Mouse (Mus musculus) erythroblast, embryonic 14.5 days (primary cell): Measurements from ENCODE around the gene Nox4. TPM values are rescaled to one million over a fixed set of nuclear protein-coding genes. Genes with fewer than 3 reads are reported as not detected.
A peak's percentile ranks its signal among the peaks of the same experiment; 100 is the strongest.

ENCODE experiments used
- H3K27me3 ChIP-seq: 2 replicates; pipeline ENCODE4 v1.6.1; 2012; ENCODE audit warnings: inconsistent platforms; ENCODE audit not compliant: control insufficient read depth
- H3K36me3 ChIP-seq: 2 replicates; pipeline ENCODE4 v1.6.1; 2012; ENCODE audit warnings: mild to moderate bottlenecking, inconsistent platforms; ENCODE audit not compliant: control insufficient read depth
- H3K4me1 ChIP-seq: 2 replicates; pipeline ENCODE4 v1.6.1; 2012; ENCODE audit warnings: inconsistent platforms; ENCODE audit not compliant: control insufficient read depth
- H3K4me3 ChIP-seq: replicated peaks from 2 replicates; pipeline ENCODE3; 2012; ENCODE audit warnings: moderate library complexity, mild to moderate bottlenecking, inconsistent platforms
- H3K9me3 ChIP-seq: 2 replicates; pipeline ENCODE4 v1.6.1; 2012; ENCODE audit warnings: low read length, inconsistent platforms, mixed read lengths; ENCODE audit not compliant: control insufficient read depth
- GATA1 ChIP-seq: IDR thresholded peaks from 2 replicates; pipeline ENCODE4 v1.6.1; 2012; ENCODE audit warnings: low read length, inconsistent platforms, mixed read lengths
- TAL1 ChIP-seq: IDR thresholded peaks from 3 replicates; pipeline ENCODE4 v1.6.1; 2012; ENCODE audit warnings: low read length, inconsistent platforms, mixed read lengths
- polyA plus RNA-seq: library from polyadenylated mRNA; stranded (reverse); fragments of >175 nt; gene quantifications from 2 replicates; pipeline ENCODE4 v1.2.3, GENCODE M21; 2012

Nox4 gene
- not detected in 2 replicates for polyA plus RNA-seq

GRCm38 (mm10) chr7:87245856-87246579, at the start of gene Nox4:
Nox4 (plus strand) TSS chr7:87246096.
- Histone ChIP-seq H3K36me3 (no peaks in the 10 kb centered on the region), H3K27me3 (no peaks in the 10 kb centered on the region), H3K4me3 (peak within 1 kb of the TSS; percentile 34), H3K9me3 (no peaks in the 10 kb centered on the region), H3K4me1 (no peaks in the 10 kb centered on the region)
- no peak for TF ChIP-seq GATA1
- TF ChIP-seq TAL1: no peak

- TF ChIP-seq GATA1: no peak
- no peak for TF ChIP-seq TAL1
- Histone ChIP-seq H3K27me3 (no peaks in the 10 kb centered on the region), H3K36me3 (no peaks in the 10 kb centered on the region), H3K4me3 (no peak overlapping the region), H3K9me3 (no peaks in the 10 kb centered on the region), H3K4me1 (no peaks in the 10 kb centered on the region)
These were observed 41.1 kb upstream of the Nox4 start for GRCm38 (mm10) chr7:87204751-87205150.

- Histone ChIP-seq H3K4me3 (no peak overlapping the region), H3K36me3 (no peaks in the 10 kb centered on the region)
- TF ChIP-seq TAL1: no peak
These were observed 24.2 kb upstream of the Nox4 start for GRCm38 (mm10) chr7:87221712-87222111.

GRCm38 (mm10) chr7:87222751-87223150, 23.1 kb upstream of the Nox4 start:
- no peaks in the 10 kb centered on the region for H3K4me1 ChIP-seq
- no peak overlapping the region for H3K4me3 ChIP-seq
- H3K36me3 ChIP-seq: no peaks in the 10 kb centered on the region
- H3K9me3 ChIP-seq: no peaks in the 10 kb centered on the region
- no peaks in the 10 kb centered on the region for H3K27me3 ChIP-seq
- TF ChIP-seq TAL1: no peak
- no peak for TF ChIP-seq GATA1

More at GRCm38 (mm10) chr7:87221712-87222111, 24.2 kb upstream of the Nox4 start:
- Histone ChIP-seq H3K27me3 (no peaks in the 10 kb centered on the region), H3K4me1 (no peaks in the 10 kb centered on the region), H3K9me3 (no peaks in the 10 kb centered on the region)

GRCm38 (mm10) chr7:87225617-87226016, 20.3 kb upstream of the Nox4 start:
- TF ChIP-seq TAL1: no peak
- TF ChIP-seq GATA1: no peak
- H3K4me3 ChIP-seq: no peak overlapping the region
- no peaks in the 10 kb centered on the region for H3K4me1 ChIP-seq
- no peaks in the 10 kb centered on the region for H3K27me3 ChIP-seq
- no peaks in the 10 kb centered on the region for H3K36me3 ChIP-seq
- H3K9me3 ChIP-seq: no peaks in the 10 kb centered on the region

- no peak overlapping the region for H3K4me3 ChIP-seq
- no peak for TF ChIP-seq GATA1
- no peak for TF ChIP-seq TAL1
- H3K9me3 ChIP-seq: no peaks in the 10 kb centered on the region
- no peaks in the 10 kb centered on the region for H3K27me3 ChIP-seq
- H3K4me1 ChIP-seq: no peaks in the 10 kb centered on the region
- no peaks in the 10 kb centered on the region for H3K36me3 ChIP-seq
These were observed 18.6 kb upstream of the Nox4 start for GRCm38 (mm10) chr7:87227051-87227948.

- H3K36me3 ChIP-seq: no peaks in the 10 kb centered on the region
- no peak overlapping the region for H3K4me3 ChIP-seq
- H3K27me3 ChIP-seq: no peaks in the 10 kb centered on the region
- no peaks in the 10 kb centered on the region for H3K4me1 ChIP-seq
- no peaks in the 10 kb centered on the region for H3K9me3 ChIP-seq
- no peak for TF ChIP-seq TAL1
- TF ChIP-seq GATA1: no peak
These were observed 16.4 kb upstream of the Nox4 start for GRCm38 (mm10) chr7:87229502-87229901.

- Histone ChIP-seq H3K9me3 (no peaks in the 10 kb centered on the region), H3K27me3 (no peaks in the 10 kb centered on the region), H3K4me3 (no peak overlapping the region), H3K4me1 (no peaks in the 10 kb centered on the region), H3K36me3 (no peaks in the 10 kb centered on the region)
- TF ChIP-seq TAL1: no peak
- TF ChIP-seq GATA1: no peak
These were observed 4.8 kb upstream of the Nox4 start for GRCm38 (mm10) chr7:87241139-87241538.

- Histone ChIP-seq H3K27me3 (no peaks in the 10 kb centered on the region), H3K4me3 (peak overlapping the region; percentile 34), H3K4me1 (no peaks in the 10 kb centered on the region), H3K9me3 (no peaks in the 10 kb centered on the region), H3K36me3 (no peaks in the 10 kb centered on the region)
- no peak for TF ChIP-seq TAL1
- no peak for TF ChIP-seq GATA1
These were observed 661 bp downstream of the Nox4 start for GRCm38 (mm10) chr7:87246580-87246934.
